Mouse (Mus musculus) frontal cortex, postnatal 25 days (tissue): Measurements from ENCODE around the gene Thsd7b.
"Not testable (repeated sequence)": the region's sequence is repeated elsewhere in the genome, so short reads cannot be mapped to it uniquely, and the experiment has no call there.

ENCODE experiments used
- DNase-seq, 2 experiments: peaks; one replicate each; pipeline ENCODE4 v3.0.0; 2022; ENCODE audit warnings: low spot score in 2 of 2

Thsd7b gene

DNA sequence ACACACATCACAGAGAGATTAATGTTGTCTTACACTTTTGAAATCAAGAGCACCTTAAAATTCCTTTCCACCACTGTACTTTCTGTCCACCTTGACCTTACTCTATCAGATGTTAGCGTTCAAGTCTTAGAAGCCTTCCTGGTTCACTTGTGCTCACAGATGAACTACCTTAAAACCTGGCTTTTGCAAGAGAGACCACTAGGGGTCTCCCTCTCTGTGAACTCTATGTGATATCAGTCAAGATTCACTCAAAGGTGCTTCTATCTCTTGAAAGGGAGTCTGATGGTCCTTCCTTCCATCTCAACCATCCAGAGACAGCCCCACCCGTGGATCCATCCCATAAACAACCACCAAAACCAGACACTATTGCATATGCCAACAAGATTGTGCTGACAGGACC lies 570.3 kb downstream of the Thsd7b start:
- DNase-seq = no peak

GRCm38 (mm10) chr1:129850007-129850564 lies 577.0 kb downstream of the Thsd7b start:
- no peak for DNase-seq

DNA sequence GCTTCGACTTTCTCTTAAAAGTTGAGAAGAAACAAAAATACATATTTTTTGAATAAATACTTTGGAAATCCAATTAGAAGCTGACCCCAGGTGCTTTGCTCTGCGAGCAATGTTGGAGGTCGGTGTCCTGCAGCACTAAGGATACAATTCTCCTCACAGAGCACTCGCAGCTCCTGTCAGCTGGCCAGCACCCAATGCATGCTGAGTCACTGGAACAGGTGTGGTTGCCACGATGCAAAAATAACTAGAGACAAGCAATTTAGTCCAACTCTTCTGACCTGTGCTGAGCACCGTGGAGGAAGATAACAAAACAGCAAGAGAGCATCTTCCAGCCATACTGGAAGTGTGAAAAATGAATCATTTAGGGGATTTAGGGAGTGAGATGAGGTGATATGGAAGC lies 594.6 kb downstream of the Thsd7b start:
- no peak for DNase-seq

GRCm38 (mm10) chr1:129874355-129874754 lies 601.3 kb downstream of the Thsd7b start:
- DNase-seq = no peak

- DNase-seq = no peak
These were observed 614.8 kb downstream of the Thsd7b start for GRCm38 (mm10) chr1:129887861-129888260.

DNA sequence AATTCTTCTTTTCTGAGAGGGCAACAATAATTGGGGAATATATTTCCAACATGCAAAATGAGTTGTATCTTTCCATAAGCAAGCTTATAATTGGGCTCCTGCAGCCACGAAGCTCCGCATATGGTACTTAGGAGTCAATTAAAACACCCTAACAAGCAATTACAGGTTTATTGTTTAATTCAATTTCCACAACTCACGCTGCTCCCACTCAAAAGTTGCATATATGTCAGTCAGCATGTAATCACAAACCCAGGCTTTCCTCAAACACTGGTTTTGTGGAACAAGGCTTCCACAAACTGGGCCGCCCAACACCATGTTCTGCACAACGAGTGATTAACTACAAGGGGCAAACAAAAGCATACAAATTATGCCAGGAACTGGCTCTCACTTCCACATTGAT lies 625.0 kb downstream of the Thsd7b start:
- no peak for DNase-seq

DNA sequence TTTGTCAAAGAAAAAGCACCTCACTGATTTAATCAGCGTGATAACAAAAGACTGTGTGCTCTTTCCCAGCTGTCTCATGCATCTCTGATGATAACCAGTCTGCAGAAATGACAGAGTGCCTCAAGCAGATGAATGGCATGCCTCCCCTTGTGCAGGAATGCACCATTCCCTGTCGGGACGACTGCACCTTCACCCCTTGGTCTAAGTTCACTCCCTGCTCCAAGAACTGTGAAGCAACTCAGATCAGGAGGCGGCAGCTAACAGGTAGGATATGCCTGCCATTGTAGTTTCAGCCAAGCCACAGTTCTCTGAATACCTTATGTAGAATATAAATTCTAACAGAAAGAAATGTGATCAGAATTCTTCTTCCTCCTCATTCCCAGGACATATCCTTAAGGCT lies 642.4 kb downstream of the Thsd7b start:
- no peak for DNase-seq

DNA sequence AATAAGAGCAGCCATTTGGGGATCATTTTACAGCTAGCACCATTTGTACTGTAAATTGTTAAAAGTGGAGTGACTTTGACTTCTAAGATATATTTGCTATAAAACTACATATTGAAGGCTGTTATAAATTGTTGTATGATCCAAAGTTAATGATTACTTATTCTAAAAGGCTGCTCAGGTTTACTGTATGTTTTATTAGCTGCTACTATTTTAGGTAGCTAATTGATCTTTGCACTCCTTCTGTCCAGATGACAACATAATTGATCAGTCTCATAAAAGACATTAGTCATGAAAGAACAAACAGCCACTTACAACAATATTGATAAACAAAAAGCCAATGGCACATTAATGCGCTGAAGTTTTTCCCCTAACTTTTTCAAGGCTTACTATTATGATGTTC lies 644.5 kb downstream of the Thsd7b start:
- DNase-seq = no peak

DNA sequence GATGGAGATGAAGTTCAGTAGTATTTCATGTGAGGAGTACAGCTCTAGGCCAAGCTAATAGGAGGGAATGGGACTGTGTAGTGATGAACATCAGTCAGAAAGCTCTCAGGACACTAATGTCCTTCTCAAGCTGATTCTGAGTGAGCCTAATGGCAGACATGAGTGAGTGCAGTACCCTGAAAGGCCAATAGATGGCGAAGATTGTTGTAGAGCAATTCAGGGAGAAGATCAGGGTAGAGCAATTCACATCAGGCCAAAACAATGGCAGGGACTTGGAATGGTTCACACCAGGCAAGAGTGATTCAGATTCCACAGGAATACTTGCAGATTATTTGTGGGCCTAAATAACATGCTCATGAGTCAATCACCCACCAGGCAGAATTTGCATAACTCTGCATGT lies 646.3 kb downstream of the Thsd7b start:
- no peak for DNase-seq

- no peak for DNase-seq
These were observed 657.9 kb downstream of the Thsd7b start for GRCm38 (mm10) chr1:129931003-129931402.

DNA sequence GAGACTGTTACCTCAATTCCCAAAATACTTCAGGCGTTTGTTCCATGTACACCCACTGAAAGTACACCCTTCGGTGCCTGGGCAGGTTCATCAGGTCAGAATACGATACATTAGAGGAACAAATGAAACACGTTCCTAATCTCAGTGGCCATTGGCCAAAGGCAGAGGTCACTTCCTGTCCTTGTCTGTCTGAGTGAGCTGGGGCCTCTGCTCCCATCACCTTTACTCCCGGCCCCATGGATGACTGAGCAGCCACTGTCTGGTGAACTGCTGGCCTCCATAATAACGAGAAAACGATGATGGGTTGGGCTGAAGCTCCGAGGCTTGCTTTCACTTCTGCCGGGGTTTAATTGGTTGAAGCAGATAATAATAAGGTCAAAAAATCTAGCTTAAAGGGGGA lies 670.0 kb downstream of the Thsd7b start:
- no peak for DNase-seq

GRCm38 (mm10) chr1:129947026-129947425 lies 673.9 kb downstream of the Thsd7b start:
- DNase-seq = no peak

DNA sequence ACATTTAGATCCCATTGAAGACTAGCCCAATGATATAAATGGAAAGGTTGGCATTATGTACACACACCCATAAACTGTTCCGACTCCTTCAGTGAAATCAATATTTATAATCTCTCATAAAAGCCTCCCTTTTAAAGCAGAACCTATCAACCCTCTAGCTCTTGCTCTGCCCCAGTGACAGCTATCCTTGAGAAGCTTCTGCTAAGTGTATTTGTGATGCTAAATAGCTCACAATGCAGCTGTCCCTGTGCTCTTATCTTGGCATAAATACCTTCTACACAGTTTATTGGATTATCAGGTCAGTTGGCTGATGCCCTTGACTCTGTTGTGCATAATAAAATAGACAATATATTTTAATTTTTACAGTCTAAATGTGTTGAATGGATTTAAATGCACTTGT lies 682.4 kb downstream of the Thsd7b start:
- DNase-seq = no peak

- no peak for DNase-seq
These were observed 683.5 kb downstream of the Thsd7b start for GRCm38 (mm10) chr1:129956625-129957024.

DNA sequence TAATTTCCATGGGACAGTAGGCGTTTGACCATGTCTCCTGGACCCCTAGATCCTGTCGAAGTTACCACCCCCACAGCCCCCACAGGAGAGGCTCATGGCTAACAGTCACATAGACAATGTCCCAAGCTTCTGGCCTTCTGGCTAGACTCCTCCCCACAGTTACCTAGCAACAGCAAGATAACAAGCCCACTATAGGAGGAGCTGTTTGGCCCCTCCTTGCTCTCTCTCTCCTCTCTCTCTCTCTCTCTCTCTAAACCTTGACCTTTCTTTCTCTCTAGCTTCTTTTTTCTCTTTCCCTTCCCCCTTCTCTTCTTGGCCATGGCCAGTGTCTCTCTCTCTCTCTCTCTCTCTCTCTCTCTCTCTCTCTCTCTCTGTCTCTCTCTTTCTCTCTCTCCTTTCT lies 686.2 kb downstream of the Thsd7b start:
- not testable (repeated sequence) for DNase-seq

- DNase-seq = no peak
These were observed 690.1 kb downstream of the Thsd7b start for GRCm38 (mm10) chr1:129963166-129963565.

DNA sequence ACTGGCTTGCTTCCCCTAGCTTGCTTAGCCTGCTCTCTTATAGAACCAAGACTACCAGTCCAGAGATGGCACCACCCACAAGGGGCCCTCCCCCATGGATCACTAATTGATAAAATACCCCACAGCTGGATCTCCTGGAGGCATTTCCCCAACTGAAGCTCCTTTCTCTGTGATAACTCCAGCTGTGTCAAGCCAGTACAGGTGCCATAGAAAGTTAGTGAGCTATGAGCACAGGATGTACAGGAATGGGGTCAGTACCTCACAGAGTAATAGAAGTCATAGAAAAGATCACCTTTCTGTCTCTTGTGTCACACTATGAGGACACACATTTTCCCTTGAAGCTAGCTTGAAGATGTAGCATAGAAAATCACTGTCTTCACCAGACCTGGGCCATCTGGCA lies 716.1 kb downstream of the Thsd7b start:
- not testable (repeated sequence) for DNase-seq

- DNase-seq = no peak
These were observed 717.7 kb downstream of the Thsd7b start for GRCm38 (mm10) chr1:129990821-129991220.

DNA sequence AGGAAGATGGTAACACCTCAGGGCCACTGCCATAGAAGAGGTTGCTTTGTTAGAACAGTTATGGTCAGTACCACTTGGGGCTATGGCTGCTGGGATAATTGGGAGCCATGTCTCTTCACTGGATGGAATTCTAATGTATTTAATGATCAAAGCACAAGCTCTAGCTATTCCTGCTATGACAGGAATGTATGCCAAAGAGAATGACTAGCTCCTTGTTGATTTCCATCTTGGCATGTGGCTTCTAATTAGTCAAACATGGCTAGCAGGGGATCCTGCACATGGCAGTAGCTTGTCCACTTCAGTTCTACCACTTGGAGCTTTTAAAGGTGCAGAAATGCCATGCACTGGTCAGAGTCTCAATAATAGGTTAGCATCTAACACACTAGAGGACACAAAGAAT lies 781.9 kb downstream of the Thsd7b start:
- no peak for DNase-seq

DNA sequence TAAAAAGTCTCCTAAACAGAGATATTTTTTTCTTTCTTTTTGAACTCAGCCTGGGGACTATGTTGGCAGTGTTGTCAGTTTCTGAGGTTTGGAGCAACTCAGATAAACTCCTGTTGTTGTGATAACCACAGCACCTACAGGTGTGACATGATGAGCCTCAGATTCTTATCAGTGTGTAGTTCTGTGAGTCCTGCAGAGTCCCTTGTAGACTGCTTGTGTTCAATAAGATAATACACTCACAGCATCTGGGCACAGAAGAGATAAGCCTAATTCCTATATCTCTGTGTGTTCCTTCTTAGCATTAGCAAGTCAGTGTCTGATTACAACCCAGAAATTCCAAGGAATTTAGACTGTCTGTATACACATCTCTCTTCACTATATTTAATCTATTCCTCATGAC lies 789.0 kb downstream of the Thsd7b start:
- no peak for DNase-seq

DNA sequence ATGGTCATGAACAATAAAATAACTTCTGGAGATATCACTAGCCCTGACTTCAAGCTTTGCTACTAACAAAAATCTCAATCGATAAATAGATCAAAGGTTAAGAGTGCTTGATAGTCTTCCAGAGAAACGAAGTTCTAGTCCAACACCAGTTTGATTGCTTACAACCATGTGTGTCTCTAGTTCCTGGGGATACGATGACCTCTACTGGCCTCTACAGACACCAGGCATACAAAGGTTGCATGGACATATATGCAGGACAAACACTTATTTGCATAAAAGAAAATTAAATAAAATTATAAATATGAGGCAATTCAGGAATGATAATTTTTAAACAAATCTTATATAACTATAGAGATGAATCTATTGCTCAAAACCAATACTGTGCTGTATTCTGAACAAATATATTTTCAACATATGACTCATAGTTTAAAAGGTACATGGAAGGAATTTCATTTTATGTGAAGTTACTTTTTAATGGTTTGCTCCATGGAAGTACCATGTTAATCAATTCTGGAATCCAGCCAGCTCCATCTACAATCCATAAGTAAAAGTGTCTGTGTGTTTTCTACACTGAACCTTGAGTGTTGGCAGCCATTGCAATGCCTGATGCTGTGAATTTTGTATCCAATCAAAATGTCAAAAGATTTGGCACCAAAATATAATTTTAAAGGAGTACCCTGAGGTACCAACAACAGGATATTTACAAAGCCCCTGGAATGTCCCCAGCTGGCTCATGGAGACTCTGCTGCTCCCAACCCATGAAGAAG lies 793.3 kb downstream of the Thsd7b start:
- DNase-seq = no peak

GRCm38 (mm10) chr1:130083788-130084187 lies 810.7 kb downstream of the Thsd7b start:
- no peak for DNase-seq

- no peak for DNase-seq
These were observed 812.1 kb downstream of the Thsd7b start for GRCm38 (mm10) chr1:130085207-130085606.

- DNase-seq = no peak
These were observed 812.8 kb downstream of the Thsd7b start for GRCm38 (mm10) chr1:130085910-130086309.
